Mouse (Mus musculus) MEL (cell line): ENCODE measurements around the gene Trappc6a.

Source experiments
- CTCF ChIP-seq, 3 experiments: IDR thresholded peaks in 2 of 3; conservative IDR thresholded peaks in 1 of 3; 2 replicates each; pipeline ENCODE4 v1.5.1; 2011 to 2012; ENCODE audit warnings: low read length in 3 of 3, low read depth in 2 of 3, mild to moderate bottlenecking in 2 of 3, improper control_type of control experiment in 1 of 3, inconsistent platforms in 1 of 3, mixed read lengths in 1 of 3, moderate library complexity in 1 of 3; ENCODE audit not compliant: control insufficient read depth in 1 of 3, insufficient read depth in 1 of 3, poor library complexity in 1 of 3, severe bottlenecking in 1 of 3
- GATA1 ChIP-seq: IDR thresholded peaks from 2 replicates; pipeline ENCODE4 v1.6.1; 2011; ENCODE audit warnings: low read depth, low read length, improper control_type of control experiment
- MAFK ChIP-seq: IDR thresholded peaks from 2 replicates; pipeline ENCODE4 v1.6.1; 2011; ENCODE audit warnings: low read depth, mild to moderate bottlenecking, low read length, improper control_type of control experiment, borderline replicate concordance
- MAZ ChIP-seq: IDR thresholded peaks from 2 replicates; pipeline ENCODE4 v1.6.1; 2012; ENCODE audit warnings: low read depth, mild to moderate bottlenecking, inconsistent platforms, low read length, improper control_type of control experiment
- POLR2A ChIP-seq, 2 experiments: IDR thresholded peaks; 2 replicates each; pipeline ENCODE4 v1.6.1; 2011 to 2012; ENCODE audit warnings: low read length in 2 of 2, mild to moderate bottlenecking in 2 of 2, control low read depth in 1 of 2, improper control_type of control experiment in 1 of 2, low read depth in 1 of 2, moderate library complexity in 1 of 2; ENCODE audit not compliant: control insufficient read depth in 1 of 2, insufficient read depth in 1 of 2, poor library complexity in 1 of 2
- POLR2AphosphoS5 ChIP-seq: IDR thresholded peaks from 2 replicates; pipeline ENCODE4 v1.6.1; 2012; ENCODE audit warnings: low read depth, borderline replicate concordance, mild to moderate bottlenecking, inconsistent platforms, low read length, moderate library complexity, mixed read lengths
- SMC3 ChIP-seq: IDR thresholded peaks from 2 replicates; pipeline ENCODE4 v1.6.1; 2011; ENCODE audit warnings: low read depth, low read length, improper control_type of control experiment
- TAL1 ChIP-seq: IDR thresholded peaks from 2 replicates; pipeline ENCODE4 v1.6.1; 2012; ENCODE audit warnings: mild to moderate bottlenecking, inconsistent platforms, low read length, moderate library complexity, mixed read lengths
- TCF12 ChIP-seq: IDR thresholded peaks from 2 replicates; pipeline ENCODE4 v1.6.1; 2014; ENCODE audit warnings: low read depth, mild to moderate bottlenecking, inconsistent platforms, low read length, improper control_type of control experiment, moderate library complexity

- no peak for TF ChIP-seq CTCF (IDR thresholded peaks at IDR 0.05 in 2 of 3, conservative IDR thresholded peaks at IDR 0.05 in 1 of 3; ENCODE audit: control insufficient read depth in 1 of 3, insufficient read depth in 1 of 3, low read depth in 2 of 3, low read length in 3 of 3, poor library complexity in 1 of 3, severe bottlenecking in 1 of 3)
- TF ChIP-seq GATA1, result no peak
- no peak for TF ChIP-seq SMC3
- no peak for TF ChIP-seq TCF12
- TF ChIP-seq POLR2A (IDR thresholded peaks at IDR 0.05; ENCODE audit: control insufficient read depth in 1 of 2, insufficient read depth in 1 of 2, low read depth in 1 of 2, low read length in 2 of 2, poor library complexity in 1 of 2), result no peak
- no peak for TF ChIP-seq TAL1
- TF ChIP-seq MAZ, result no peak
- TF ChIP-seq POLR2AphosphoS5, result no peak
- no peak for TF ChIP-seq MAFK
Measured at GRCm38 (mm10) chr7:19491731-19492130, 16.5 kb upstream of the Trappc6a start.
